Mouse (Mus musculus) lung, embryonic 14.5 days (tissue): ENCODE results near the gene Sp2. TPM values are rescaled to one million over a fixed set of nuclear protein-coding genes. Genes with fewer than 3 reads are reported as not detected.

Source experiments
- ATAC-seq: fragments of 200-750 bp; cut with Nextera tagmentation; 2 replicates; pipeline ENCODE4 v1.8.0; 2017; ENCODE audit warnings: mild to moderate bottlenecking, moderate TSS enrichment, moderate library complexity; ENCODE audit not compliant: insufficient read depth
- DNase-seq: peaks from one replicate; pipeline ENCODE4 v3.0.0-alpha.2; 2015
- H3K27ac ChIP-seq: fragments of 300-500 bp; sonication (generic); 2 replicates; pipeline ENCODE4 v1.5.1; 2014; ENCODE audit warnings: low read depth, mild to moderate bottlenecking, moderate library complexity
- H3K27me3 ChIP-seq: fragments of 300-500 bp; sonication (generic); 2 replicates; pipeline ENCODE4 v1.6.1; 2014; ENCODE audit warnings: low read length, control low read depth; ENCODE audit not compliant: insufficient read depth
- H3K36me3 ChIP-seq: fragments of 300-500 bp; sonication (generic); 2 replicates; pipeline ENCODE4 v1.6.1; 2014; ENCODE audit warnings: control low read depth; ENCODE audit not compliant: insufficient read depth
- H3K4me1 ChIP-seq: fragments of 300-500 bp; sonication (generic); 2 replicates; pipeline ENCODE4 v1.6.1; 2014; ENCODE audit warnings: antibody characterized with exemption, control low read depth; ENCODE audit not compliant: insufficient read depth
- H3K4me2 ChIP-seq: fragments of 300-500 bp; sonication (generic); 2 replicates; pipeline ENCODE4 v1.6.1; 2014; ENCODE audit warnings: mild to moderate bottlenecking
- H3K4me3 ChIP-seq: fragments of 300-500 bp; sonication (generic); 2 replicates; pipeline ENCODE4 v1.5.1; 2014; ENCODE audit warnings: low read depth, low read length
- H3K9ac ChIP-seq: fragments of 300-500 bp; sonication (generic); 2 replicates; pipeline ENCODE4 v1.6.1; 2014
- H3K9me3 ChIP-seq: fragments of 300-500 bp; sonication (generic); 2 replicates; pipeline ENCODE4 v1.6.1; 2016; ENCODE audit warnings: low read depth, low read length, control low read depth
- CTCF ChIP-seq: IDR thresholded peaks from 2 replicates; pipeline ENCODE4 v1.5.1; 2016; ENCODE audit warnings: antibody characterized with exemption, low read depth
- WGBS: fragments of 180-500 bp; shearing (Covaris S2); extraction: QIAGEN DNeasy Blood & Tissue Kit; methylation state at CpG from one replicate; pipeline ENCODE4 v1.1.7; 2014; 5-methylcytosine and 5-hydroxymethylcytosine counted together
- polyA plus RNA-seq: library from polyadenylated mRNA; unstranded; fragments of >200 nt; fragmentation: Nextera tagmentation; extraction: Ambion mirVana; gene quantifications from 2 replicates; pipeline ENCODE4 v1.2.1, GENCODE M21; 2014

The Sp2 gene
- polyA plus RNA-seq, 1 experiment from 2014 or later = 22.3 TPM

GRCm38 (mm10) chr11:97021873-97022484 is 39.2 kb upstream of the Sp2 start:
- Histone ChIP-seq H3K9me3 (no peaks in the 10 kb centered on the region), H3K4me2 (peak overlapping the region; percentile 88), H3K27me3 (peaks cover 69% of the 10 kb centered on the region), H3K9ac (peak overlapping the region; percentile 54), H3K4me3 (peak overlapping the region; percentile 52), H3K36me3 (no peaks in the 10 kb centered on the region), H3K4me1 (peaks cover 20% of the 10 kb centered on the region), H3K27ac (no peak overlapping the region)
- ATAC-seq = peak; percentile 48
- peak; percentile 81 for TF ChIP-seq CTCF
- WGBS = under 1% methylated on average over 50 of the region's 50 CpGs
- peak; percentile 87 for DNase-seq

DNA sequence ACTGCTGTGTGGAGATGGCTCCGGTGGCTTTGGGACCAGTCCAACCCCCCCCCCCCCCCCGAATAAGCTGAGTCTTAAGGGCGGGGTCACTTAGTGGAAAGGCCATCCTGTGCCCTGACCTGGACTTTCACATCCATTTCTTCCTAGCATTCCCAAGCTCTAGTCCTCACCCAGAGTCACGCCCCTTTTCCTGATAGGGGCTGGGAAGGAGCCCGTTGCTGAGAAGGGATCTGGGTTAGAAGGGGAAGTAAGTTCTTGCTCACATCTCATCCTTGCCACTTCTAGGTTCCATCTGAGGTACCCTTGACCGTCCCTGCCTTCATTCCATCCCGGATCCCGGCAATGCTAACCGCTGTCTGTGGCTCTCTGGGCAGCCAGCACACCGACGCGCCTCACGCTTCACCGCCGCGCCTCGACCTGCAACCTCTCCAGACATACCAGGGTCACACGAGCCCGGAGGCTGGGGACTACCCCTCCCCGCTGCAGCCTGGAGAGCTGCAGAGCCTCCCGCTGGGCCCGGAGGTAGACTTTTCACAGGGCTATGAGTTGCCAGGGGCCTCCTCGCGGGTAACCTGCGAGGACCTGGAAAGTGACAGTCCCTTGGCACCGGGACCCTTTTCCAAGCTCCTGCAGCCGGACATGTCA is 38.5 kb upstream of the Sp2 start:
- no peaks in the 10 kb centered on the region for H3K9me3 ChIP-seq
- peaks cover 20% of the 10 kb centered on the region for H3K4me1 ChIP-seq
- 2% methylated on average over 27 of the region's 27 CpGs for WGBS
- peak overlapping the region; percentile 88 for H3K4me2 ChIP-seq
- H3K9ac ChIP-seq = no peak overlapping the region; the same call in 1 of the 2 replicates
- TF ChIP-seq CTCF = no peak
- peak overlapping the region; percentile 52 for H3K4me3 ChIP-seq
- ATAC-seq = no peak
- H3K27me3 ChIP-seq = peaks cover 77% of the 10 kb centered on the region
- no peak overlapping the region for H3K27ac ChIP-seq
- peak; percentile 34 for DNase-seq
- H3K36me3 ChIP-seq = no peaks in the 10 kb centered on the region

DNA sequence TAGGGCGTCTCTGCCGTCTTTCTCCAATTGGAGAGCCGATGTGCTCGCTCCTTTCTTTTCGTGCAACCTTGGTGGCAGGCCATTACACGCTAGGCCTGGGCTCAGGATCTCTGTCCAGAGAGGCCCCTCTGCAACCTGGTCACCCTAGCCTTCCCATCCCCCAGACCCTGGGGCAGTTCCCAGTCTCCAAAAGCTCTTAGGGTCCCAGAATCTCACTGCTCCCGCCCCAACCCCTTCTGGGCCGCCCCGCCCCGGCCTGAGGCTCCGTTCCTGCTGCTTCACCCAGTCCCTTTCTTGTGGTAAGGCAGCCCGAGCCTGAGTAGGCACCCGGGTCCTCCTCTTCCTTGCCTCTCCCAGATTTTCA is 36.6 kb upstream of the Sp2 start:
- H3K9ac ChIP-seq = no peak overlapping the region
- DNase-seq (peak; percentile 17), ATAC-seq (no peak)
- H3K27me3 ChIP-seq = peaks cover 89% of the 10 kb centered on the region
- 14% methylated on average over 13 of the region's 13 CpGs for WGBS
- peaks cover 10% of the 10 kb centered on the region; the same call in 1 of the 2 replicates for H3K4me1 ChIP-seq
- no peaks in the 10 kb centered on the region for H3K9me3 ChIP-seq
- H3K4me2 ChIP-seq = peak overlapping the region; percentile 67
- TF ChIP-seq CTCF = no peak
- no peaks in the 10 kb centered on the region for H3K36me3 ChIP-seq
- H3K4me3 ChIP-seq = peak overlapping the region; percentile 38; the same call in 1 of the 2 replicates
- H3K27ac ChIP-seq = no peak overlapping the region

GRCm38 (mm10) chr11:97018583-97019344 is 36.0 kb upstream of the Sp2 start:
- Histone ChIP-seq H3K4me1 (peaks cover 10% of the 10 kb centered on the region; the same call in 1 of the 2 replicates), H3K9ac (peak overlapping the region; percentile 43), H3K27me3 (peaks cover 85% of the 10 kb centered on the region), H3K27ac (no peak overlapping the region), H3K4me2 (peak overlapping the region; percentile 67), H3K4me3 (peak overlapping the region; percentile 38), H3K9me3 (no peaks in the 10 kb centered on the region), H3K36me3 (no peaks in the 10 kb centered on the region)
- 1% methylated on average over 54 of the region's 68 CpGs for WGBS
- ATAC-seq = no peak; the same call in 1 of the 2 replicates
- peak; percentile 50 for DNase-seq
- no peak for TF ChIP-seq CTCF

- DNase-seq = peak; percentile 42
- H3K9me3 ChIP-seq = no peaks in the 10 kb centered on the region
- H3K4me3 ChIP-seq = peak overlapping the region; percentile 38
- H3K27ac ChIP-seq = no peak overlapping the region
- WGBS = 2% methylated on average over 36 of the region's 36 CpGs
- H3K4me2 ChIP-seq = peak overlapping the region; percentile 67
- peaks cover 78% of the 10 kb centered on the region for H3K27me3 ChIP-seq
- peaks cover 12% of the 10 kb centered on the region; the same call in 1 of the 2 replicates for H3K4me1 ChIP-seq
- ATAC-seq = no peak
- TF ChIP-seq CTCF = no peak
- H3K9ac ChIP-seq = no peak overlapping the region; the same call in 1 of the 2 replicates
- no peaks in the 10 kb centered on the region for H3K36me3 ChIP-seq
These were observed 35.2 kb upstream of the Sp2 start for GRCm38 (mm10) chr11:97017696-97018582.

GRCm38 (mm10) chr11:97013121-97013670 is 30.4 kb upstream of the Sp2 start, which contains the start of gene Sp6:
TSS of gene Sp6 (plus strand) at chr11:97013394.
- Histone ChIP-seq H3K27me3 (peaks cover 35% of the 10 kb centered on the region), H3K4me2 (no peak within 1 kb of the TSS), H3K9ac (no peak within 1 kb of the TSS), H3K27ac (peak within 1 kb of the TSS; percentile 9; the same call in 1 of the 2 replicates), H3K9me3 (no peaks in the 10 kb centered on the region), H3K4me3 (no peak within 1 kb of the TSS), H3K4me1 (0 out of 2 replicates have a peak, but pooled peaks cover 2% of the 10 kb centered on the region), H3K36me3 (no peaks in the 10 kb centered on the region)
- ATAC-seq (peak; percentile 73; the same call in 1 of the 2 replicates), DNase-seq (peak; percentile 48)
- WGBS = 16% methylated on average over 8 of the region's 8 CpGs
- TF ChIP-seq CTCF = no peak
